Mouse (Mus musculus) CH12.LX (cell line): ENCODE measurements around the gene Mrpl44. TPM values are rescaled to one million over a fixed set of nuclear protein-coding genes. Genes with fewer than 3 reads are reported as not detected.

Source experiments
- DNase-seq: peaks from one replicate; pipeline ENCODE4 v3.0.0-alpha.2; 2013; ENCODE audit errors: extremely low read depth
- H3K27ac ChIP-seq: 2 replicates; pipeline ENCODE4 v1.5.1; 2012; ENCODE audit warnings: low read depth, mild to moderate bottlenecking, control low read depth, moderate library complexity; ENCODE audit not compliant: insufficient read depth
- H3K27me3 ChIP-seq: replicated peaks from 2 replicates; pipeline ENCODE3; 2012; ENCODE audit warnings: inconsistent platforms
- H3K36me3 ChIP-seq, 2 experiments: replicated peaks in 1 of 2; 2 replicates each; pipeline versions ENCODE3 to v1.6.1; 2012; ENCODE audit warnings: inconsistent platforms in 1 of 2, low read length in 1 of 2, mild to moderate bottlenecking in 1 of 2, mixed read lengths in 1 of 2, moderate library complexity in 1 of 2; ENCODE audit not compliant: control insufficient read depth in 1 of 2, insufficient read depth in 1 of 2
- H3K4me1 ChIP-seq, 2 experiments: 2 replicates each; pipeline ENCODE4 v1.6.1; 2012; ENCODE audit warnings: inconsistent platforms in 1 of 2, moderate library complexity in 1 of 2; ENCODE audit not compliant: insufficient read depth in 2 of 2, control insufficient read depth in 1 of 2
- H3K4me2 ChIP-seq: 2 replicates; pipeline ENCODE4 v1.6.1; 2012; ENCODE audit warnings: low read depth, mild to moderate bottlenecking, control low read depth; ENCODE audit not compliant: poor library complexity, insufficient read depth, severe bottlenecking
- H3K4me3 ChIP-seq, 3 experiments: fragments of 150-350 bp in 1 of 3; sonication (generic) in 1 of 3; replicated peaks in 1 of 3; 2 replicates each; pipeline versions ENCODE3 to v1.5.1; 2011 to 2012; ENCODE audit warnings: low read depth in 2 of 3, low read length in 2 of 3, mild to moderate bottlenecking in 2 of 3, moderate library complexity in 2 of 3, control low read depth in 1 of 3, improper control_type of control experiment in 1 of 3, inconsistent platforms in 1 of 3, mixed read lengths in 1 of 3; ENCODE audit not compliant: poor library complexity in 1 of 3
- H3K79me2 ChIP-seq: replicated peaks from 2 replicates; pipeline ENCODE4 v1.6.1; 2012; ENCODE audit warnings: mild to moderate bottlenecking, moderate library complexity; ENCODE audit not compliant: control insufficient read depth, poor library complexity, insufficient read depth, severe bottlenecking; ENCODE audit errors: extremely low read depth
- H3K9ac ChIP-seq: 2 replicates; pipeline ENCODE4 v1.6.1; 2012; ENCODE audit warnings: low read depth, mild to moderate bottlenecking, control low read depth, moderate library complexity; ENCODE audit not compliant: insufficient read depth
- H3K9me3 ChIP-seq: replicated peaks from 2 replicates; pipeline ENCODE3; 2012; ENCODE audit warnings: low read length, inconsistent platforms, mixed read lengths
- CHD1 ChIP-seq: IDR thresholded peaks from 2 replicates; pipeline ENCODE4 v1.6.1; 2012; ENCODE audit warnings: low read depth, low read length, improper control_type of control experiment, inconsistent platforms
- CHD2 ChIP-seq: IDR thresholded peaks from 2 replicates; pipeline ENCODE4 v1.6.1; 2011; ENCODE audit warnings: low read length, improper control_type of control experiment
- ELF1 ChIP-seq: IDR thresholded peaks from 2 replicates; pipeline ENCODE4 v1.6.1; 2014; ENCODE audit warnings: low read depth, mild to moderate bottlenecking, inconsistent platforms, low read length, improper control_type of control experiment
- GABPA ChIP-seq: IDR thresholded peaks from 2 replicates; pipeline ENCODE4 v1.6.1; 2012; ENCODE audit warnings: low read depth, low read length, improper control_type of control experiment, inconsistent platforms; ENCODE audit not compliant: insufficient replicate concordance
- HCFC1 ChIP-seq: IDR thresholded peaks from 2 replicates; pipeline ENCODE4 v1.6.1; 2012; ENCODE audit warnings: low read depth, mild to moderate bottlenecking, inconsistent platforms, low read length, improper control_type of control experiment
- IRF4 ChIP-seq: IDR thresholded peaks from 2 replicates; pipeline ENCODE4 v1.6.1; 2014; ENCODE audit warnings: low read depth, mild to moderate bottlenecking, inconsistent platforms, low read length, improper control_type of control experiment
- JUN ChIP-seq: IDR thresholded peaks from 2 replicates; pipeline ENCODE4 v1.6.1; 2011; ENCODE audit warnings: low read depth, mild to moderate bottlenecking, low read length, improper control_type of control experiment, moderate library complexity; ENCODE audit not compliant: insufficient read depth
- JUND ChIP-seq: conservative IDR thresholded peaks from 2 replicates; pipeline ENCODE4 v1.6.1; 2011; ENCODE audit warnings: low read depth, low read length, improper control_type of control experiment
- KAT2A ChIP-seq: IDR thresholded peaks from 2 replicates; pipeline ENCODE4 v1.6.1; 2012; ENCODE audit warnings: low read length, improper control_type of control experiment, inconsistent platforms; ENCODE audit not compliant: insufficient replicate concordance
- MAX ChIP-seq: IDR thresholded peaks from 2 replicates; pipeline ENCODE4 v1.6.1; 2011; ENCODE audit warnings: low read length, improper control_type of control experiment
- MAZ ChIP-seq: IDR thresholded peaks from 2 replicates; pipeline ENCODE4 v1.6.1; 2012; ENCODE audit warnings: low read depth, mild to moderate bottlenecking, inconsistent platforms, low read length, improper control_type of control experiment, moderate library complexity
- MEF2A ChIP-seq: IDR thresholded peaks from 2 replicates; pipeline ENCODE4 v1.6.1; 2014; ENCODE audit warnings: low read depth, mild to moderate bottlenecking, inconsistent platforms, low read length, improper control_type of control experiment, borderline replicate concordance
- MXI1 ChIP-seq: IDR thresholded peaks from 2 replicates; pipeline ENCODE4 v1.6.1; 2011; ENCODE audit warnings: mild to moderate bottlenecking, low read depth, low read length, improper control_type of control experiment
- MYC ChIP-seq: IDR thresholded peaks from 2 replicates; pipeline ENCODE4 v1.6.1; 2011; ENCODE audit warnings: low read depth, mild to moderate bottlenecking, improper control_type of control experiment, low read length
- NELFE ChIP-seq: IDR thresholded peaks from 2 replicates; pipeline ENCODE4 v1.6.1; 2011; ENCODE audit warnings: low read depth, low read length, improper control_type of control experiment
- NRF1 ChIP-seq: IDR thresholded peaks from 2 replicates; pipeline ENCODE4 v1.6.1; 2014; ENCODE audit warnings: low read depth, mild to moderate bottlenecking, inconsistent platforms, low read length, improper control_type of control experiment, moderate library complexity
- PAX5 ChIP-seq: IDR thresholded peaks from 2 replicates; pipeline ENCODE4 v1.6.1; 2012; ENCODE audit warnings: low read length, inconsistent platforms, mixed read lengths
- POLR2A ChIP-seq: IDR thresholded peaks from 2 replicates; pipeline ENCODE4 v1.6.1; 2011; ENCODE audit warnings: low read depth, mild to moderate bottlenecking, improper control_type of control experiment, low read length
- POLR2AphosphoS2 ChIP-seq: IDR thresholded peaks from 2 replicates; pipeline ENCODE4 v1.6.1; 2011; ENCODE audit warnings: low read depth, low read length, improper control_type of control experiment
- RCOR1 ChIP-seq: conservative IDR thresholded peaks from 2 replicates; pipeline ENCODE4 v1.6.1; 2012; ENCODE audit warnings: low read depth, mild to moderate bottlenecking, inconsistent platforms, low read length, improper control_type of control experiment
- SIN3A ChIP-seq: IDR thresholded peaks from 2 replicates; pipeline ENCODE4 v1.6.1; 2012; ENCODE audit warnings: low read length, improper control_type of control experiment, inconsistent platforms
- TBP ChIP-seq: conservative IDR thresholded peaks from 2 replicates; pipeline ENCODE4 v1.6.1; 2011; ENCODE audit warnings: low read depth, low read length, improper control_type of control experiment
- TCF12 ChIP-seq: IDR thresholded peaks from 2 replicates; pipeline ENCODE4 v1.6.1; 2014; ENCODE audit warnings: low read depth, mild to moderate bottlenecking, inconsistent platforms, low read length, improper control_type of control experiment
- UBTF ChIP-seq: IDR thresholded peaks from 2 replicates; pipeline ENCODE4 v1.6.1; 2012; ENCODE audit warnings: low read depth, mild to moderate bottlenecking, inconsistent platforms, low read length, improper control_type of control experiment, moderate library complexity
- USF1 ChIP-seq: IDR thresholded peaks from 2 replicates; pipeline ENCODE4 v1.6.1; 2014; ENCODE audit warnings: low read depth, mild to moderate bottlenecking, inconsistent platforms, low read length, improper control_type of control experiment
- ZMIZ1 ChIP-seq: IDR thresholded peaks from 2 replicates; pipeline ENCODE4 v1.6.1; 2012; ENCODE audit warnings: low read depth, mild to moderate bottlenecking, inconsistent platforms, low read length, improper control_type of control experiment
- ZNF384 ChIP-seq: IDR thresholded peaks from 2 replicates; pipeline ENCODE4 v1.6.1; 2012; ENCODE audit warnings: low read depth, low read length, improper control_type of control experiment, inconsistent platforms
- dilution Hi-C: fragments of 300-500 bp; cut with MboI; formaldehyde crosslinking; loops from 2 replicates; pipeline ENCODE4 v1.14.3; 2020; ENCODE audit warnings: low sequenced_read_pairs; ENCODE audit not compliant: extremely low pct_unique_long_range_greater_than_20kb, extremely low pct_ligation_motif_present
- in situ Hi-C: fragments of 300-500 bp; cut with MboI; formaldehyde crosslinking; loops from 3 replicates; pipeline ENCODE4 v1.14.3; 2019; ENCODE audit warnings: low sequenced_read_pairs, low pct_ligation_motif_present, low pct_unique_long_range_greater_than_20kb, mixed read lengths
- polyA plus RNA-seq: library from polyadenylated mRNA; unstranded; fragments of >175 nt; gene quantifications from 2 replicates; pipeline ENCODE4 v1.2.1, GENCODE M21; 2012; ENCODE audit warnings: low read depth; ENCODE audit not compliant: insufficient read length
- total RNA-seq, 2 experiments: library from RNA; depleted of rRNA; stranded (reverse); fragments of 300-350 nt in 1 of 2; fragments of >200 nt in 1 of 2; gene quantifications; 2 replicates each; pipeline ENCODE4 v1.2.3; 2012 to 2014

Mrpl44 gene
- total RNA-seq (2012; rRNA removed) (63.7 and 67.0 TPM in 2 replicates), total RNA-seq (2014; rRNA removed) (129 and 137 TPM in 2 replicates), polyA plus RNA-seq (84.3 and 85.0 TPM in 2 replicates)

GRCm38 (mm10) chr1:79775927-79776458 is at the start of gene Mrpl44, which contains the start of gene Wdfy1:
Mrpl44 (plus strand) TSS chr1:79776018.
Wdfy1 (minus strand) TSS chr1:79776143.
- no peaks in the 10 kb centered on the region for H3K9me3 ChIP-seq
- peak; percentile 86 for TF ChIP-seq MAX
- peak; percentile 94 for TF ChIP-seq NRF1
- peak; percentile 48 for TF ChIP-seq ZMIZ1
- TF ChIP-seq MAZ = peak; percentile 80
- TF ChIP-seq HCFC1 = peak; percentile 100
- peak; percentile 82 for TF ChIP-seq IRF4
- peak; percentile 95 for TF ChIP-seq RCOR1
- peak; percentile 77 for TF ChIP-seq POLR2A
- TF ChIP-seq MYC = peak; percentile 81
- TF ChIP-seq TBP = peak; percentile 86
- peak; percentile 95 for TF ChIP-seq MXI1
- TF ChIP-seq USF1 = no peak
- no peak for TF ChIP-seq ZNF384
- TF ChIP-seq GABPA = peak; percentile 81; the same call in 1 of the 2 replicates
- TF ChIP-seq TCF12 = peak; percentile 95
- TF ChIP-seq CHD1 = no peak
- peak; percentile 89 for TF ChIP-seq ELF1
- TF ChIP-seq UBTF = peak; percentile 86; the same call in 1 of the 2 replicates
- peak; percentile 92 for TF ChIP-seq MEF2A
- peak; percentile 76; the same call in 1 of the 2 replicates for TF ChIP-seq CHD2
- TF ChIP-seq SIN3A = peak; percentile 92
- TF ChIP-seq PAX5 = no peak
- TF ChIP-seq KAT2A = peak; percentile 98
- TF ChIP-seq JUN = peak; percentile 31; the same call in 1 of the 2 replicates
- no peak; the same call in 1 of the 2 replicates for TF ChIP-seq NELFE
- peak; percentile 41; the same call in 1 of the 2 replicates for TF ChIP-seq JUND
- no peak; the same call in 1 of the 2 replicates for TF ChIP-seq POLR2AphosphoS2
- peak within 1 kb of the TSS; percentile 80 to 89 (median 83) for H3K4me3 ChIP-seq
- peaks cover 10 to 53% of the 10 kb centered on the region in 2 experiments for H3K4me1 ChIP-seq
- H3K4me2 ChIP-seq = peak within 1 kb of the TSS; percentile 71
- peak within 1 kb of the TSS; percentile 74 for H3K9ac ChIP-seq
- DNase-seq = peak; percentile 97
- peaks cover 24 to 34% of the 10 kb centered on the region in 2 experiments for H3K36me3 ChIP-seq
- no peaks in the 10 kb centered on the region for H3K27me3 ChIP-seq
- dilution Hi-C loops = no loop called here
- in situ Hi-C loops = no loop called here
- peaks cover 18% of the 10 kb centered on the region for H3K79me2 ChIP-seq
- peak within 1 kb of the TSS; percentile 91 for H3K27ac ChIP-seq
